Mouse (Mus musculus): Measurements from ENCODE around the gene Prpf6.

- TF ChIP-seq NELFE (IDR thresholded peaks at IDR 0.05; ENCODE audit: low read depth, low read length), result no peak
- no peak for TF ChIP-seq NRF1 (IDR thresholded peaks at IDR 0.05; ENCODE audit: low read depth, low read length)
- no peak for TF ChIP-seq ZNF384 (IDR thresholded peaks at IDR 0.05; ENCODE audit: low read depth, low read length)
- TF ChIP-seq KAT2A (IDR thresholded peaks at IDR 0.05; ENCODE audit: insufficient replicate concordance, low read length), result no peak
- TF ChIP-seq CTCF (conservative IDR thresholded peaks at IDR 0.05 in 1 of 2, IDR thresholded peaks at IDR 0.05 in 1 of 2; ENCODE audit: low read depth in 2 of 2, low read length in 2 of 2), result no peak
- no peak for TF ChIP-seq POLR2A (IDR thresholded peaks at IDR 0.05; ENCODE audit: low read depth, low read length)
- no peak for TF ChIP-seq MAZ (IDR thresholded peaks at IDR 0.05; ENCODE audit: low read depth, low read length)
These were observed 1.2 kb upstream of the Prpf6 start for GRCm38 (mm10) chr2:181590471-181590870.
